ENCODE assay signal across 7 mouse cellular contexts in the genomic region with DNA sequence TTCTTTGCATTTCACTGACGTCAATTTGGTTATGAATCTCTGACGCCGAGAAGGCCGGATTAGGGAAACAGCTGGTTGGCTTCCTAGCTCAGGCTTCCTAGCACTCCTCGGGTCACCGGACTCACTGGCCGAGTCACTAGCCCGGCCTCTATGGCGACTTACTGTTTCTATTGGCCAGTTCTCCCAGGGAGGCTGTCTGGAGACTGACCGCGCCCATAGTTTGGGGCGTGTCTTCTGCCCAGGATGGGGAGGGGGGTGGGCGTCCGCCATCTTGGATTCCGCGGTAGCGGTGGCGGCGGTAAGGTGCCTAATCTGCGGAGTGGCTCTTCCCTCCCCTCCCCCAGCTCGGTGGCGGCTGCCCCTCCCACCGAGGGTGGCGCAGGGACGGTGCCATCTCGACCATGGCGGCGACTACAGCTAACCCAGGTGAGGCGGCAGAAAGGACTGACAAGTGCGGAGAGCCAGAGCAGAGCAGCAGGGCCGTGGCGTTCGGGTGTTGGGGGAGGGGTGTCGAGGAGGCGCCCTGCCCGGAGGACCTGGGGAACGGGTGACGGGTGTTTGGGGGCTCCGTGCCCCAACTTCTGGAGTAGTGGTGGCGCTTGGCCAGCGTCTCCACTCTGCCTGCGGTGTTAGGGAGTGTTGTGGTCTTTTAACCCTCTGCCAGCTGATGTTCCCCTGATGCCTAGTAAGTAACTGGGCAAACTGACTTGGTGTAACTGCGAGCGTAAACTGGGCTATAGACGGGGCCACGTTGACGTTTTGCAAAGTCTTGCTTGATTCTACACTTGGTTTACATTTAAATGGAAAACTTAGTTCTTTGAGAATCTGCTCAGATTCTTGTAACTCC. TPM values are rescaled to one million over a fixed set of nuclear protein-coding genes. Genes with fewer than 3 reads are reported as not detected.
DNase-seq lines count a peak whose midpoint lies in the region; ATAC-seq lines count a peak whose summit lies in the region.

Arnt (plus strand) TSS at position 253 of the 847 bp plus-strand sequence.

- H3K27ac ChIP-seq in intestine, embryonic 15.5 days, result peak within 1 kb of the TSS; percentile 85
- H3K27ac ChIP-seq in midbrain, embryonic 10.5 days (replicated peaks), result peak within 1 kb of the TSS; percentile 92

- peak; percentile 100 for ATAC-seq in intestine, embryonic 15.5 days

- H3K36me3 ChIP-seq in intestine, embryonic 15.5 days, result 0 out of 2 replicates have a peak, but pooled peaks cover 4% of the 10 kb centered on the region
- H3K36me3 ChIP-seq in midbrain, embryonic 10.5 days, result peaks cover 29% of the 10 kb centered on the region

- no peaks in the 10 kb centered on the region for H3K9me3 ChIP-seq in intestine, embryonic 15.5 days
- no peaks in the 10 kb centered on the region for H3K9me3 ChIP-seq in midbrain, embryonic 10.5 days (replicated peaks)

- no peaks in the 10 kb centered on the region for H3K27me3 ChIP-seq in intestine, embryonic 15.5 days (replicated peaks)
- H3K27me3 ChIP-seq in midbrain, embryonic 10.5 days (ENCODE audit: low read depth, poor library complexity, severe bottlenecking), result no peaks in the 10 kb centered on the region

- H3K4me2 ChIP-seq in intestine, embryonic 15.5 days (replicated peaks), result peak within 1 kb of the TSS; percentile 54

- H3K4me1 ChIP-seq in intestine, embryonic 15.5 days (replicated peaks), result no peaks in the 10 kb centered on the region
- H3K4me1 ChIP-seq in midbrain, embryonic 10.5 days, result peaks cover 15% of the 10 kb centered on the region

- peak within 1 kb of the TSS; percentile 86 for H3K9ac ChIP-seq in intestine, embryonic 15.5 days

- intact Hi-C loops in gastrocnemius, postnatal 36 days (cut with DNase I), result no loop called here
- intact Hi-C loops in left cerebral cortex, postnatal 25 days (cut with DNase I), result loop anchor here (5.0 kb wide), 1 partner anchor 77 kb away; the partner anchor contains the start of gene Setdb1

- under 1% methylated on average over 47 of the region's 47 CpGs for WGBS in intestine, embryonic 15.5 days
- under 1% methylated on average over 47 of the region's 47 CpGs for WGBS in midbrain, embryonic 10.5 days

- peak; percentile 96 for DNase-seq in adrenal gland, adult 2 months
- DNase-seq in embryo, embryonic 11.5 days (ENCODE audit: low read depth, low spot score), result peak; percentile 95
- DNase-seq in gastrocnemius, postnatal 36 days, result peak; percentile 85 to 91
- DNase-seq in left cerebral cortex, postnatal 25 days (ENCODE audit: low spot score in 2 of 2), result peak; percentile 89 to 96
- peak; percentile 95 for DNase-seq in midbrain, embryonic 10.5 days (ENCODE audit: low spot score)
- peak; percentile 79 for DNase-seq in right cerebral cortex, postnatal 4 days

- H3K4me3 ChIP-seq in intestine, embryonic 15.5 days (replicated peaks), result peak within 1 kb of the TSS; percentile 91
- peak within 1 kb of the TSS; percentile 82 for H3K4me3 ChIP-seq in midbrain, embryonic 10.5 days

RNA-seq across cellular contexts. Expression of gene Arnt, which starts in this region (rescaled TPM):
- 10 to 100 TPM; 52.6 to 63.4 TPM for total RNA-seq in adrenal gland, adult 2 months (2021)
- polyA plus RNA-seq in adrenal gland, adult 2 months (2012; rRNA removed), result 49.3 and 53.9 TPM in 2 replicates
- 10 to 100 TPM; 34.0 to 44.8 TPM for total RNA-seq in gastrocnemius, postnatal 36 days (2021)
- polyA plus RNA-seq in intestine, embryonic 15.5 days (2015; fragmentation: Nextera tagmentation; extraction: Ambion mirVana), result 32.8 and 34.6 TPM in 2 replicates
- 10 to 100 TPM; 32.5 to 37.0 TPM for total RNA-seq in left cerebral cortex, postnatal 25 days (2021)
- polyA plus RNA-seq in midbrain, embryonic 10.5 days (2016; fragmentation: Nextera tagmentation; extraction: Ambion mirVana), result 30.0 and 34.1 TPM in 2 replicates

Comparison
In these comparisons a context has a peak if more than half of its experiments do, and no peak if none do; other contexts are left out.
1. Peak in every context shown above with its lines: DNase-seq, ATAC-seq, H3K4me3 ChIP-seq and H3K27ac ChIP-seq.